Mouse (Mus musculus): ENCODE data around the gene Prnp.

Gene Prnp

DNA sequence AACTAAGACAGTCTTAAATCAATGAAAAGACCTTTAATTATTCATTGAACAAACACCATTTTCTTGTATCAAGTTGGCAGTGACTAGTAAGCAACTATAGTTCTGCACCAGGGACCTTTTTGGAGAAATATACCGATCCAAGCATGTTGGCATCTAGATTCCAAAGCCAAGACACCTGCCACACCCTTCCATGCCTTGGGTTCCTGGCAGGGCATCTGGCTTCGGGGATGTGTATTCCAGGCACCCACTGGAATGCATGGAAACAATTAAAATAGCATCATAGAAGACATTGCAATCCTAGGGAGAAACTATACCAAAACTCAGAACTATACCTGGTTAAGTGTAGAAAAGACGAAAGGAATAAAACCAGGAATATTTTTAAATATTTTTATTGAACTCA, 3.5 kb upstream of the Prnp start:
- in situ Hi-C loops (cut with MseI, MboI): no loop called here

DNA sequence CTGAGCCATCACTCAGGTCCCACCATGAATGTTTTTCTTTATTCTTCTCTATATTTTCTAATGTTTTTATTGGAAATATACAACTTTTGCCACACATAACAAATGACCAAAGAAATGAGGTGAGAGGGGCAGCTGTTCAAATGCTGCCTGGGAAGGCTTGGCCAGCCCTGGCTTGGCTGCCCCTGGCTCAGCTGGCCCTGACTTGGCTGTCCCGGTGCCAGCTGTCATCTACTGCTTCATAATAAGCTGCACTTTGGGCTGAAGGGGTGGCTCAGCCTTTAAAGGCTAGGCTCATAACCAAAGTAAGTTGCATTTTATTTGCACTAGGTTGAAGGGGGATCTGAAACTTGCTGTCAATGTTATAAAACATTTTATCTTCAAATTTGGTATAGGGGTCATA, 2.9 kb upstream of the Prnp start:
- in situ Hi-C loops (cut with MseI, MboI): no loop called here

DNA sequence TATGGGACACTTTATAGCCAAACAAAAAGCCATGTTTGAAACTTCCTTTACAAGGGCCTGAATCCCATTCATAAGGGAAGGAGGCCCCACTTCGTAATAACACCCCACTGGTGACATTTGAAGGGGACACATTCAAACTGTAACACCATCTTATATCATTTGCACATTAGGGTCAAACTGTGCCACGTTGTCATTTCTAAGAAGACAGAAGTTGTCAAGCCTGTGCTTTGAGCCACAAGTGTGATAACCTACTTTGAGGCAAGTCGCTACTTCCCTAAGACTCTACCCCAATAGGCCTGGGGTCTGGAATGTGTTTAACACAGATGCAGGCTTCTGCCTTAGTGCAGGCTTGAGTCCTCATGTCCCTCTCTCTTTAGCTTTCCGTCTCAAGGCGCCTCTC, 2.4 kb upstream of the Prnp start:
- in situ Hi-C loops (cut with MseI, MboI): no loop called here

DNA sequence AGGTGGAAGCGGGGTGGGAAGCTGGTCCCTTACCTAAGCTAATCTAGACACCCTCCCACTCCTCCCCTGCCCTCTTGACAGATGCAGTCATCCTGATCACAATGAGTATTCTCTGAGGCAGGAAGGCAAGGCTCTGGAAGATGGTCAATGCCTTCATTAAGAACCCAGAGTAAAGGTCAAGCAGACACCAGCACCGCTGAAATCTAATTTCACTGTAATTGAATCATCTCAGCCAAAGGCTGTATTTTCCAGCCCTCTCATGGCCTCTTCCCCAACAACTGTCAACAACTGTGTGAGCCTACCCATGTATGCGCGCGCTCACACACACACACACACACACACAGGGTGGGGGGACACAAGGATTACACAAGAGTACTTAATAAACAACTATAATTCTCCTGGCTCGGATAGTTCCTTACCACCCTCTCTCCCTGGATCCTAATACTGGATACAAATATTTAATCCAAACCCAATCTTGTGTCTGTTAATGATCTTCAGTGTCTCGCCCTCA, 1.3 kb upstream of the Prnp start:
- in situ Hi-C loops (cut with MseI, MboI): no loop called here

DNA sequence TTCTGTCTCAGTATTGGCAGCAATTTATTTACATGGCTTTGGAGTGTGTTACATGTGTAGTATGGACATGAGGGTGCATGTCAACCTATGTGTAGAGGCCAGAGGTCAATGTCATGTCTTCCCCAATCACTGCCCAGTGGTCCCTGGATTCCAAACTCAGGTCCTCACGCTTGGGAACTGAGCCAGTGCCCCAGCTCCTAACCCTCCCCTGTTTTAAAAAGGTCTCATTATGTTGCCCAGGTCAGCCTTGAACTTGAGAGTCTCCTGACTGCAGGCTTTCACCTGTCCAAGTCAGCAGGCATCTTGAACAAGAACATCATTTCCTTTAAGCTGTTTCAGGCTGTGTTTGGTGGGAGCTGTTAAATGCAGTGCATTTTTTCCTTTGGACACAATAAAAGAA, 822 bp upstream of the Prnp start:
- in situ Hi-C loops (cut with MseI, MboI): no loop called here

DNA sequence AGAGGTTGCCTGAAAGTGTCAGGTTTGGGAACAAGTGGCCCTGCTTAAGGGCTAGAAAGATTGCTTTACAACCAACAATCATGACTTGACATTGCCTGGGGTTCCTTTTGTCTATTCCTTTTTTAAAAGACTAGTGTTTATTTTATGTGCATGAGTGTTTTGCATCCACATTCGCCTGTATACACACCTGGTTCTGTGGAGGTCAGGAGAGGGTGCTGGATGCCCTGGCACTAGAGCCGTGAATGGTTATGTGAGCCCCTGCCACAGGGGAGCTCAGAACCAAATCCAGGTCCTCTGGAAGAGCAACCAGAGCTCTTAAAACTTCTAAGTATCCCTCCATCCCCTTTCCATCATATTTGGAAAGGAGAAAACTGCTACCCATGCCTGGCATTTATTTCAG, 1.1 kb downstream of the Prnp start:
- in situ Hi-C loops (cut with MseI, MboI): no loop called here

DNA sequence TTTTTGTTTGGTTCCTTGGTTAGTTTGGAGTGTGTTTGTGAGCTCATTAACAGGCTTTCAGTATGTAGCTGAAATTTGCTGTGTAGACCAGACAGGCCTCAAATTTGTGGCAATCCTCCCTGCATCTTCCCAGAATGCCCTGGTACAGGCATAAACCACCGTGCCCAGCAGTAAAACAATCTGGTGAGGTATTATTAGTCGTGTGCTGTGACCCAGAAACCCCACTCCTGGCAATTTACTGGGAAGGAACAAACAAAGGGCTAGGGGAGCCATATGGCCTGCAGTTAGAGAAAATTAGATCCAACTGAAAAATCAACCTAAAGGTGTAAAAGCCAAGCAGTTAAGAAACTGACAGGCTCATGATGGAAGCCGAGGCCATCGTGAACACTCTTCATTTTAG, 1.6 kb downstream of the Prnp start:
- in situ Hi-C loops (cut with MseI, MboI): no loop called here

DNA sequence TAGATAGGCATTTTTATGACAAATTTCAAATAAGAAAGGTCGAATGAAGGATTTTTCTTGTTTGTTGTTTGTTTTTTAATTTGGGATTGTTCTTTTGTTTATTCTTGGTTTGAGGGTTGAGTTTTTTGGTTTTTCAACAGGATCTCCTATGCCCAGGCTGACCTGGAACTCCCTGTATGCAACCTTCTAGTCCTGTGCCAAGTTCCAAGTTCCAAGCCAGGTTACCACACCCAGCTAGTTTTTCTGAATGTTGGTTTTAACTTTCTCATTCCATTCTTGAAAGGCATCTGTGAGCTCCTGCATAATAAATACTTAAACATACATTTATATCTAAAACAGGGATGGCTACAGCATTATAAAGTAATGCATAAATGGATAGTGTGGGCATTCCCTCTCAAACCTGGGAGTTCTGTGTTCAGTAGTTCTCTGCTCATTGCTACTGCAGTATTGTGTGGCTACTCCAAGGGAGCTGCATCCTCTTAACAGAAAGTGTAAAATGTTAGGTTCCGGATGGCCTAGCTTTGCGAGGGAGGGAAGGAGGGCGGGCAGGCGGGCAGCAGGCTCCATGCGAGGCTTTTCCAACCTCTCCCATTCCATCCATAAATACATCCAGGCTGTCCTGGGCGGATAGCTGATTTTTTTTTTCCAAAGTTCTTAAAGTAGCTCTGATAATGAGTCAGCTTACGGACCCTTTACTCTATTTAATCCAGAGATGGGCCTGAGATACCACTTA, 3.0 kb downstream of the Prnp start:
- in situ Hi-C loops (cut with MseI, MboI): no loop called here

DNA sequence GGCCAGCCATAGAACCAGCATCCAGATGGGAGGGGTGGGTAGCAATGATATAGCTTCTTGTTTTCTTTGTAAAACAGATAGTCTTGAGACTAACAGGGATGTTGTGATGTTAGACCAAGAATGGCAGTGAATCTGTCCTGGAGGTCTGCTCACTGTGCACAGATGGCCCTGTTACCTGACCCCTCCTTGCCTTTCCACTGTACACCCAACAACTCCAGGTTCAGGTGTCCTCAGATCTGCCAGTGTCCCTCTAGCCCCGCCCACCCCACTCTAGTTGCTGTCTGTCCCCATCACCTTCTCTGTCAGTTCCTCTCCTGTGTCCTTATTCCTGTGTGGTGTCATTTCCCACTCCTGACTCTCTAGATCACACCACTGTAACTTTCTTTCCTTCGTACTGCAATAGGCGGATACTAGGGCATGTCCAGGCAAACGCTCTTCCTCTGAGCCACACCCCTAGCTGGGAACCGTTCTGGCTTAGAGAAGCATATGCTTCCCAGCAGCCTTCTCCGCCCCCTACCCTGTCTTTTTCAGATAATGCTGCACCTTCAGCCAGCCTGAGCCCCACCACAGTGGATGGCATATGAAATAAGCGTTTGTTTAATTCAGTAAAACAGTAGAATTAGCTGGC, 22.7 kb downstream of the Prnp start:
- in situ Hi-C loops (cut with MseI, MboI): loop anchor here in 1 of 2 experiments (25.0 kb wide), 1 partner anchor 370 kb away; the partner anchor contains the start of gene Adra1d

DNA sequence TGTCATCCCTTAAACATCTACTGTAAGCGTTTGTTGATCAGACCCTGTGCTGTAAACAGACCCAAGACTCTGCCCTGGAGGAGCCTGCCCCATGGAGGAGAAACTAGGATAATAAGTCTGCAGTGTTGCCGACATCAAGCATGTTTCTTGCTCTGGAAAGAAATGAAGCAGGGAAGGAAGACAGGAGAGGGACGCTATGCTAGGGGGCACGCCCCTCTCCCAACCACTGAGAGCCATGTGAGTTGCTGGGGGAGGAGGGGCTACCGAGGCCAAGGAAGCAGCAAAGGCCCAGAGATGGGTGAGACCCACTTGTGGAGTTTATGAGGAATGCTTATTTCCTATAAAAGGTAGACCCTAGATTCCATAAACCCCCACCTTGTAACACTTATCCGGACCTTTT, 23.3 kb downstream of the Prnp start:
- in situ Hi-C loops (cut with MseI, MboI): loop anchor here in 1 of 2 experiments (25.0 kb wide), 1 partner anchor 371 kb away; the partner anchor contains the start of gene Adra1d

DNA sequence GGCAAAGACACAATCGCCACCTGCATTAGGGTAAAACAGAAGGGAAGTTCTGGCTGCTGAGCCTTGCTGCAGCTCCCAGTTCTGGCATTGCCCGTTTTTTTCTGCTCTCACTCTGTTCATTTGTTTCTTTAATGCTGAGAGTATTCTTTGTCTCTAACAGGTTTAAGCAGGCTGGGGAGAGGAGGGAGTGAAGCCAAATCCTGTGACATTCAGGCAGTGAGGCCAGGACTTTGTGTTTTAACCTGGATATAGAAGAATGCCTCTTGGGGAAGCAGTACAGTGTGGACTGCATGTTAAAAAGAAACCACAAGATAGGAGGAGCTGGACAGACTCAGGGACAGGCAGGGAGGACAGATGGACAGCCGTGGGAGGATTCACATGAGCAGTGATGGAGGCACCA, 23.9 kb downstream of the Prnp start:
- in situ Hi-C loops (cut with MseI, MboI): loop anchor here in 1 of 2 experiments (25.0 kb wide), 1 partner anchor 371 kb away; the partner anchor contains the start of gene Adra1d

DNA sequence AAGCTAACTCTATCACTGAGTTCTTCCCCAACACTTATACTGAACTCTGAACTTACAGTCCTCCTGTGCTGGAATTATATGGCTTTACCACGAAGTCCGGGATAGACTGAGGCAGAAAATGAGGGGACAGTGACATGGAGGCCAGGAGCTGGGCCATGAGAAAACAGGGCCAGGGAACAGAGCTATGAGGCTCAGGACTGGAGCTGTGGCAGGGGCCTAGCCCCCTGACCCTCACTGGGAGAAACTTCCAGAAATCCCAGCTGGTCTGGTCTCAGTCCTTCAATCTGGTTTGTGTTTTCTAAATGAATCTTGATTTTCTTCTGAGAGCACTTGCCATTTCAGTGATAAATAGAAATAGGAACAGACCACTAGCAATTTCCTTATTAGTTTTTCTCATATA, 24.5 kb downstream of the Prnp start:
- in situ Hi-C loops (cut with MseI, MboI): loop anchor here in 1 of 2 experiments (25.0 kb wide), 1 partner anchor 372 kb away; the partner anchor contains the start of gene Adra1d

DNA sequence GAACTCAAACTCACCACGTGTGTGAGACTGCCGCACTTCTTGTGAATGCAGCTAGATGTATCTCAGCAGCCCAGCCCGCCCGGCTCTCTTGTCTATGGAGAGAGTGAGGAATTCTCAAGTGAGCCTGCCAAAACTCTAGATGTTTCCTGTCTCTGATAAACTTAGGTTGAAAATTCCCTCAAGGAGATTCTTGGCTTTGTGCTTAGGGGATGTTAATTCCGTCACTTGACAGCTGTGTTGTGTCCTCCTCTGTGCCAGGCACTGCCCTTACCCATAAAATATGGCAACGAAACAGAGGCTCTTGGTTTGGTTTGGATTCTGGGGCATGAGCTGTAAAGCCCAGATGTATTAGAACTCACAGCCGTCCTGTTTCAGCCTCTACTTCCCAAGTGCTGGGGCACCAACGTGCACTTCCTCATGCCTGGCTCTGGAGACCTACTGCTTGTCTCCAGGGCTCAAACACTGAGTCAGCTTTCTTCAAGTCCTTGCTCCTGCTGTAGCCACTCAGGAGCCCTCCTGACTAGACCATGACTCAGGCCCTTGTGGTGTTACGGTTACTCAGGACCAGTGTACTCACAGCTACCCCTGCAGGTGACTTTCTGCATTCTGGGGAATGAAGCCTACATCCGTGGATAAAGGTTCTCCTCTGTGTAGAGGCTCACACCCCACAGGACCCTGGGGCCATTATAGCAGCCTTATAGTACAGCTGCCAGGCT, 25.8 kb downstream of the Prnp start:
- in situ Hi-C loops (cut with MseI, MboI): loop anchor here (5.0 to 25.0 kb wide), 2 partner anchors 113 to 373 kb away; partner anchors contain the start of gene Adra1d (in 1 of the 2)

DNA sequence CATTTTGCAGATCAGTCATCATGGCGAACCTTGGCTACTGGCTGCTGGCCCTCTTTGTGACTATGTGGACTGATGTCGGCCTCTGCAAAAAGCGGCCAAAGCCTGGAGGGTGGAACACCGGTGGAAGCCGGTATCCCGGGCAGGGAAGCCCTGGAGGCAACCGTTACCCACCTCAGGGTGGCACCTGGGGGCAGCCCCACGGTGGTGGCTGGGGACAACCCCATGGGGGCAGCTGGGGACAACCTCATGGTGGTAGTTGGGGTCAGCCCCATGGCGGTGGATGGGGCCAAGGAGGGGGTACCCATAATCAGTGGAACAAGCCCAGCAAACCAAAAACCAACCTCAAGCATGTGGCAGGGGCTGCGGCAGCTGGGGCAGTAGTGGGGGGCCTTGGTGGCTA, 26.7 kb downstream of the Prnp start:
- in situ Hi-C loops (cut with MseI, MboI): loop anchor here (5.0 to 25.0 kb wide), 2 partner anchors 114 to 374 kb away; partner anchors contain the start of gene Adra1d (in 1 of the 2)

DNA sequence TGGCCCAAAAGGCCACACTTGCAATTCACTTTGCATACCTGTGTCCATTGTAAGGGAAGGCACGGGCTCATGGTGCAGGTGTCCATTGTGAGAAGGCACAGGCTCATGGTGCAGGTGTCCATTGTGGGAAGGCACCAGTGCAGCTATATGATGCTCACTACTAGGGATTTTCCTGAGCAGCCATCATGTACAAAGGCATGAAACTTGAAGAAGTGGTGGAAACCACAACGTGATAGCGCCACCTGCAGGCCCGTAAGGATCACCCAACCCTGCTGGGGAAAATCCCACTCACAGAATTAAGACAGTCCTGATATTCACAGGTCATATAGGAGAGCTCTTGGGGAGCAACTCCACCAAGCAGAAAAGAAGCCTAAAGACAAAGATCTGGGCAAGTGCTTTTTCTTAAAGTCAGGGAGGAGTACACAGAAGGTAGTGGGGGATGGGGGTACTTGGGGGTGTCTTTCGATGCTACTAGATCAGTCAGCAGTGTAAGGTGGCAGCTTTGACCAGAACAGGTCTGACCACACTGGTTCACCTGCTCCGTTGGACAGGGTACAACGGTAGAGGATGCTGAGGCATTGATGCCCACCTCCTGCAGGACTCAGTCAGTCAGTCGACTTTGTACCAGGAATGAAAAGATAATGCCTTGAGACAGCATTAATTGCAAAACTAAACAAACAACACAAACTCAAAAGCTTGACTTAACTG, 29.8 kb downstream of the Prnp start:
- in situ Hi-C loops (cut with MseI, MboI): loop anchor here (5.0 to 25.0 kb wide), 3 partner anchors 117 to 385 kb away; partner anchors contain the start of gene Adra1d (in 1 of the 2)

DNA sequence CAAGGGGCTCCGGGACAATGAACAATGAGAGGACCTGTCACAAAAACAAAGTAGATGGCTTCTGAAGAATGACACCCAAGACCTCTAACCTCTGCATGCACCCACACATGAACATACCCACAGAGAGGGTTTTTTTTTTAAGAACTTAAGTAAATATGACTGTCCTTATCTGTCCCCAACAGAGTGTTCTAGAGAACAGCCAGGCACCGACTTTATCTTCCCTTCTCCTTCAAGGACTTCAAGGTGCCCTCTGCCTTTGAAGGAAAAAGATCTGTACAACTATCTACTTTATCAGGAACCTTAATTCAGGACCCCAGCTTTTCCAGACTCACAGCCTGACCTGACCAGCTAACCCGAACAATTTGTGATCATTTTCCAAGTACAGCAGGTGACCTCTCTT, 30.8 kb downstream of the Prnp start:
- in situ Hi-C loops (cut with MseI, MboI): loop anchor here (10.0 to 25.0 kb wide), 2 partner anchors 378 to 386 kb away; partner anchors contain the start of gene Adra1d (in 1 of the 2)

DNA sequence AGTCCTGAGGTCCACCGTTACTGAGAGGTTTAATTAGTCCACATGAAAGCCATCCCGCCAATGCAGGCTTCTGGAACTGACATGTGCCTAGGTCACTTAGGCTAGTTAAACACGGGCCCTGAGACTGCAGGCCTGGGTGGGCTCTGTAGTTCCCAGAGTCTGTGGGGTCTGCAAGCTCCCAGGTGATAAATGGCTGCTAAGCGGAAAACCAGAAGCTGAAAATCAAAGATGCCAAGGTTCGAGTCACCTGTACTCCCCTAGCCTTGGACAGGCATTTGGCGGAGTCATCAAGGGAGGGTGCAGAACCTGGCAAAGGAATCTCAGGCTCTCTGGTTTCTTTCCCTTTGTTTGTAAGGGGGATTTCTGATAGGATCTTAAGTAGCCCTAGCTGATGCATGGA, 31.8 kb downstream of the Prnp start:
- in situ Hi-C loops (cut with MseI, MboI): loop anchor here (10.0 to 25.0 kb wide), 2 partner anchors 379 to 387 kb away; partner anchors contain the start of gene Adra1d (in 1 of the 2)

DNA sequence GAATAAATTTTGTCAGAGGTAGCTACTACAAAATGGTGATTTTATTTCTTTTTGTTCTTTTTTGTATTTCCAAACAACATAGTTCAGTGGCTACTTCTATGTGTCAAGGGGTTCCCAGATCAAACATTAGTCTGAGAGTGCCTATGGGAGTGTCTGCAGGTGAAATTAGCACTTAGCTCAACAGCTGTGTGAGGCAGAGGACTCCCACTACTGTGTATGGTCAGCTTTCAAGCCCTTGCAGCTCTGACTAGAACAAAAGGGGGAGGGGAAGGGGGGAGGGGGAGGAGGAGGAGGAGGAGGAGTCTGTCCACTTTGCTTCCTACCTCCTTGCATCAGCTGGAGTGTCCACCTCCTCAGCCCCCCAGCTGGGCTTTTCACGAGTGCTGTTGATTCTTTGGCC, 34.6 kb downstream of the Prnp start:
- in situ Hi-C loops (cut with MseI, MboI): loop anchor here (10.0 to 25.0 kb wide), 2 partner anchors 382 to 390 kb away; partner anchors contain the start of gene Adra1d (in 1 of the 2)

DNA sequence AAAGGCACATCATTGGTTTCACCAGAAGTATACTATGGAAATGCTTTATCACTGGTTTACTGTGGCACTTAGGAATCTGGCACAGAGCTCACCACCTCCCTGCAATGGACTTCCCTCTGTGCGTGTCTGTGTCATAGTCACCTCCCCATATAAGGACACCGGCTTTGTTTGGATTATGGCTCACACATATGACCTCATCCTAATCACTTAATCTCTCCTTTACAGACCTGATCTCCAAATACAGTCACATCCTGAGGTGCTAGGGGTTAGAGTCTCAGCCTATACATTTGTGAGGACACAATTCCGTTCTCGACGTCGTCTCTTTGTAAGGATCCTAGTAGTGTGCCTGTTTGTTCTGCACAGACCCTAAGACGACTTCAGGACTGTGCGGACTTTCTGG, 35.5 kb downstream of the Prnp start:
- in situ Hi-C loops (cut with MseI, MboI): loop anchor here (10.0 to 25.0 kb wide), 2 partner anchors 383 to 390 kb away; partner anchors contain the start of gene Adra1d (in 1 of the 2)

DNA sequence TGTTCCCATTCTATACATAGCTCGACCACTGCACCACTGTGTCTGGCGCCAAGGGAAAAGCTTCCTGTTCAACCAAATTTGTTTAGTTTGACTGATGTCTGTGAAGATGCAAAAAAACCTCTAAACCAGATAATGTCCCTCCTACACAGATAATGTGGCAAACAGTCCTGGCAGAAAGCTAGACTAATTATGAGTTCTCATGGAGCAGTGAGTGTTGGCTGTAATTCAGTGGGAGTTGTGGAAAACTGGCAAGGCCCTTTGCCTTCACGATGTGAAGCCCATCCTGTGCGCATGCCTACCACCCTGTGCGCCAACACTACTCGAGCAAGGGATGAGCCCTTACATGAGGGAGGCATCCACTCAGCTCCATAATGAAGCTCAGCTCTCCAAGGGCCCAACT, 36.0 kb downstream of the Prnp start:
- in situ Hi-C loops (cut with MseI, MboI): loop anchor here (10.0 to 25.0 kb wide), 2 partner anchors 383 to 391 kb away; partner anchors contain the start of gene Adra1d (in 1 of the 2)

DNA sequence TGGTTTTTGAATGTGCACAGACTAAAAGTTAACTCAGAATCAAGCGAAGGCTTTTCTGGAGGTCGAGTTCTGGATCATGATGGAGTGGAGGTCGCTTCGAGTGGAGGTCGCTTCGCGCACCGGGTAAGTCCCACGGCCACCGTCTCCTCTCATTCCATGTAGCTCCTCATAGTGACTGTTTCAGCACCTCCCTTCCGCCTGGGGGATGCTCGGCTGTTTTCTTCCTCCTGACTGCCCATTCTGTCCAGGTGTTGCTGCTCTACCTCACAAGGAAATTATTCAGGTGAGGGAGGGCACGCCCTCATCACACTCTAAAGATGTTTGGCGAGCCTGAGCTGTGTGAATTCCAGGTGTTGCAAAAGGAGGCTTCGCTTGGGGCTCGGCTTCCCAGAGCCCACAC, 36.6 kb downstream of the Prnp start:
- in situ Hi-C loops (cut with MseI, MboI): loop anchor here (10.0 to 25.0 kb wide), 2 partner anchors 384 to 392 kb away; partner anchors contain the start of gene Adra1d (in 1 of the 2)

Measured in mouse trophoblast stem cell (cell line).